Mouse (Mus musculus): Measurements from ENCODE around the gene Tmem25. TPM values are rescaled to one million over a fixed set of nuclear protein-coding genes. Genes with fewer than 3 reads are reported as not detected.

Gene Tmem25
- polyA plus RNA-seq, 1 experiment from 2014 or later: 3.8 TPM

GRCm38 (mm10) chr9:44807778-44808177, 8.7 kb upstream of the Tmem25 start:
- Histone ChIP-seq H3K9ac (no peak overlapping the region), H3K27me3 (no peaks in the 10 kb centered on the region), H3K36me3 (peaks cover 74% of the 10 kb centered on the region), H3K4me1 (no peaks in the 10 kb centered on the region), H3K9me3 (no peaks in the 10 kb centered on the region), H3K4me2 (replicated peaks) (no peak overlapping the region), H3K27ac (no peak overlapping the region), H3K4me3 (no peak overlapping the region)
- no peak for ATAC-seq (ENCODE audit: insufficient number of reproducible peaks, insufficient read depth, low FRiP score, low TSS enrichment)
- WGBS: 94% methylated on average over 10 of the region's 10 CpGs

- no peak for ATAC-seq (ENCODE audit: insufficient number of reproducible peaks, insufficient read depth, low FRiP score, low TSS enrichment)
- Histone ChIP-seq H3K4me1 (no peaks in the 10 kb centered on the region), H3K36me3 (peaks cover 68% of the 10 kb centered on the region), H3K4me3 (no peak overlapping the region), H3K27me3 (no peaks in the 10 kb centered on the region), H3K9me3 (no peaks in the 10 kb centered on the region), H3K9ac (no peak overlapping the region), H3K4me2 (replicated peaks) (no peak overlapping the region), H3K27ac (no peak overlapping the region)
- WGBS: 73% methylated on average over 5 of the region's 5 CpGs
Observed at GRCm38 (mm10) chr9:44807141-44807540, 8.0 kb upstream of the Tmem25 start.

GRCm38 (mm10) chr9:44805536-44805935, 6.4 kb upstream of the Tmem25 start:
- Histone ChIP-seq H3K27ac (no peak overlapping the region), H3K9ac (no peak overlapping the region), H3K4me3 (no peak overlapping the region), H3K36me3 (peaks cover 55% of the 10 kb centered on the region), H3K4me1 (no peaks in the 10 kb centered on the region), H3K9me3 (no peaks in the 10 kb centered on the region), H3K27me3 (no peaks in the 10 kb centered on the region), H3K4me2 (replicated peaks) (no peak overlapping the region)
- no peak for ATAC-seq (ENCODE audit: insufficient number of reproducible peaks, insufficient read depth, low FRiP score, low TSS enrichment)
- 89% methylated on average over 5 of the region's 5 CpGs for WGBS

DNA sequence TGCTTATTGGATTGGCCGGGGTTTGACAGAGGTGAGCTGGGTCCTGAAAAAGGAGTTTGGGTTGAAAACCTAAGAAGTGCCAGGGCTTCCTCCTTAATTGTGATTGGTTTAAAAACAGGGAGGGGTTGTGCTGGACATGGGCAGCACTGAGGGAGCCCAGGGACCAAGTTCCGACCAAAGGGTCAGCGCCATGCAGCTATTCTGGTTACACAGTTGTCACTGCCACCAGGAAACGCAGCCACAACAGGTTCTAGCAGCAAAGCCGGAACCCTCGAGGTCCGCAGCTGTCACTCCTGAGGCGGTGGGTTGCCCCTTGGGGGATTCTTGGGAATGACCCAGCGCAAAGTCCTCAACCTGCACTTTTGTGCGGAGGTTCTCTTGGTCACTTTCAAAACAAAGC, 5.6 kb upstream of the Tmem25 start:
- H3K9ac ChIP-seq: no peak overlapping the region
- no peak overlapping the region for H3K4me3 ChIP-seq
- ATAC-seq (ENCODE audit: insufficient number of reproducible peaks, insufficient read depth, low FRiP score, low TSS enrichment): no peak
- peaks cover 46% of the 10 kb centered on the region for H3K36me3 ChIP-seq
- no peak overlapping the region for H3K27ac ChIP-seq
- H3K4me2 ChIP-seq (replicated peaks): no peak overlapping the region
- H3K9me3 ChIP-seq: no peaks in the 10 kb centered on the region
- H3K4me1 ChIP-seq: peaks cover 7% of the 10 kb centered on the region
- 88% methylated on average over 10 of the region's 10 CpGs for WGBS
- H3K27me3 ChIP-seq: no peaks in the 10 kb centered on the region

DNA sequence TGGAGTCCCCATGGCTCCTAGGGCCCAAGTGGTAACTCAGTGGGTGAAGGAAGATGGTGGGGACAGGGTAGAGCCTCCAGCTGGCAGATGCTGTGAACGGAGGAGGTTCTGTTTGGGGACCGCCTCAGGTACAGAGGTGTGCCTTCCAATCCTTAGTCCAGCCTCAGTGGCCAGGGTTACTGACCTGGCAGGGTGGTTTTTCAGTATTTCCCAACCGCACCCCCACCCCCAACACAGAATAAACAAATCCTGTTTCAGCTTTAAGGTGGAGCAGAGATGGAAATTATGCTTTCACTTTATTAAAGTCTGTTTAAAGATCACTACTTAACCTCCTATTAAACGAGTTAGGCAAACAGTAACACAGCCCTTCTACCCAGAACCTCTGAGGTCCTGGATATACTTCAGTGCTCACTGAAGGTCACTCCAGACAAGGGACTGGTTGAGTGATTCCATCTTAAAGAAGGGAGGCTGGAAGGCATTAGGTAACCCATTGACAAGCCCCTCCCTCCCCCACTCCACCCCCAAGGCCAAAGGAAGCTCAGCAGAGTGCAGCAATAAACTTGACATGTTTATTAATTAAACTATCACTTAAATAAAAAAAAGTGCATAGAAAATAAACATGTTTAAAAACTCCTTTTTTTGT, 3.8 kb upstream of the Tmem25 start, which contains the start of gene Ttc36:
Gene Ttc36, minus strand, starts transcription at position 265 of the 643 bp plus-strand sequence.
- Histone ChIP-seq H3K36me3 (peaks cover 29% of the 10 kb centered on the region), H3K9ac (no peak within 1 kb of the TSS), H3K27ac (no peak within 1 kb of the TSS), H3K4me1 (peaks cover 13% of the 10 kb centered on the region), H3K27me3 (peaks cover 5% of the 10 kb centered on the region), H3K4me2 (replicated peaks) (no peak within 1 kb of the TSS), H3K4me3 (no peak within 1 kb of the TSS), H3K9me3 (no peaks in the 10 kb centered on the region)
- 66% methylated on average over 4 of the region's 4 CpGs for WGBS
- no peak for ATAC-seq (ENCODE audit: insufficient number of reproducible peaks, insufficient read depth, low FRiP score, low TSS enrichment)

GRCm38 (mm10) chr9:44801669-44802068, 2.6 kb upstream of the Tmem25 start:
- 76% methylated on average over 6 of the region's 6 CpGs for WGBS
- no peak overlapping the region for H3K27ac ChIP-seq
- peaks cover 13% of the 10 kb centered on the region for H3K4me1 ChIP-seq
- peaks cover 16% of the 10 kb centered on the region for H3K36me3 ChIP-seq
- peaks cover 12% of the 10 kb centered on the region for H3K27me3 ChIP-seq
- no peak for ATAC-seq (ENCODE audit: insufficient number of reproducible peaks, insufficient read depth, low FRiP score, low TSS enrichment)
- no peak overlapping the region for H3K4me2 ChIP-seq (replicated peaks)
- no peaks in the 10 kb centered on the region for H3K9me3 ChIP-seq
- H3K9ac ChIP-seq: no peak overlapping the region
- no peak overlapping the region for H3K4me3 ChIP-seq

DNA sequence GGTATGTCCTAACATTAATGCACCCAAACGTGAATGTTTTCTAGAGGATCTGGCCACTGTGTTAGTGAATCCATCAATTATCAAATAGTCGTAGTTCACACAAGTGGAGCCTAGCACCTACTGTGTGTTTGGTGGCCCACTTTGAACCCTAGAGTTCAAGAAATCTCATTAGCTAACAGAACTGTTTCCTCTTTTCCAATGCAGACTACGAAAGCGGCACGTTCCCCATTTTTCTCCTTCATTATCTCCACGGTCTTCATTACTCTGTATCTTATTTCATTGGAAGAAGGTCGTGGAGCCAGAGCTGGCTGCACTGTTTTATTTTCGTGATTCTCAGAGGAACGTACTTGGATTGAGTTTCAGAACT, 834 bp upstream of the Tmem25 start:
- Histone ChIP-seq H3K27ac (no peak overlapping the region), H3K4me3 (peak overlapping the region; percentile 52), H3K36me3 (peaks cover 4% of the 10 kb centered on the region), H3K9me3 (no peaks in the 10 kb centered on the region), H3K9ac (peak overlapping the region; percentile 52; the same call in 1 of the 2 replicates), H3K4me1 (peaks cover 13% of the 10 kb centered on the region), H3K27me3 (peaks cover 12% of the 10 kb centered on the region), H3K4me2 (replicated peaks) (peak overlapping the region; percentile 95)
- ATAC-seq (ENCODE audit: insufficient number of reproducible peaks, insufficient read depth, low FRiP score, low TSS enrichment): no peak
- 40% methylated on average over 9 of the region's 9 CpGs for WGBS

GRCm38 (mm10) chr9:44798298-44798697, 809 bp downstream of the Tmem25 start:
- H3K4me1 ChIP-seq: peaks cover 13% of the 10 kb centered on the region
- no peak overlapping the region for H3K9ac ChIP-seq
- no peak for ATAC-seq (ENCODE audit: insufficient number of reproducible peaks, insufficient read depth, low FRiP score, low TSS enrichment)
- peak overlapping the region; percentile 95; the same call in 1 of the 2 replicates for H3K4me2 ChIP-seq (replicated peaks)
- H3K9me3 ChIP-seq: no peaks in the 10 kb centered on the region
- whole genome bisulfite sequencing: 48% methylated on average over 7 of the region's 7 CpGs
- no peaks in the 10 kb centered on the region for H3K36me3 ChIP-seq
- H3K4me3 ChIP-seq: peak overlapping the region; percentile 0; the same call in 1 of the 2 replicates
- peaks cover 12% of the 10 kb centered on the region for H3K27me3 ChIP-seq
- no peak overlapping the region for H3K27ac ChIP-seq

- H3K4me1 ChIP-seq: no peaks in the 10 kb centered on the region
- no peak overlapping the region for H3K27ac ChIP-seq
- 65% methylated on average over 9 of the region's 9 CpGs for WGBS
- H3K9ac ChIP-seq: no peak overlapping the region
- no peaks in the 10 kb centered on the region for H3K9me3 ChIP-seq
- H3K4me3 ChIP-seq: no peak overlapping the region
- no peak for ATAC-seq (ENCODE audit: insufficient number of reproducible peaks, insufficient read depth, low FRiP score, low TSS enrichment)
- peaks cover 5% of the 10 kb centered on the region for H3K27me3 ChIP-seq
- H3K36me3 ChIP-seq: peaks cover 48% of the 10 kb centered on the region
- H3K4me2 ChIP-seq (replicated peaks): no peak overlapping the region
Observed at GRCm38 (mm10) chr9:44792842-44793241, 6.3 kb downstream of the Tmem25 start.

- H3K4me2 ChIP-seq (replicated peaks): peak overlapping the region; percentile 64
- WGBS: under 1% methylated on average over 41 of the region's 41 CpGs
- peak; percentile 96 for ATAC-seq (ENCODE audit: insufficient number of reproducible peaks, insufficient read depth, low FRiP score, low TSS enrichment)
Observed at GRCm38 (mm10) chr9:44772750-44773651, 26.1 kb downstream of the Tmem25 start.

DNA sequence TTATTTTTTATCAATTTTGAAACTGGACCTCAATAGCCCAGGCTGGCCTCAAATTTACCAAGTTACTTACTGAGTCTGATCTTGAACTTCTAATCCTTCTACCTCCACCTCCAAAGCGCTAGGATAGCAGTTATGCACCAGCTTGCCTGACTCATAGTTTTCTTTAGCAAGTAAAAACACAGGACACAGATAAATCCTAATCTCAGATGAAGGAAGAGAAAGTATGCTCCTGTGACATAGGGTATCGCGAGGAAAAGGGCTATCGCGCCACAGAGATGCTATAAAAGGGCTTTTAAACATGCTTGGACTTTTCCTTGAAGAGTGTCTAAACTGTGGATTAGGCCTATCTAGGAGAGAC, 26.7 kb downstream of the Tmem25 start:
- Histone ChIP-seq H3K9me3 (no peaks in the 10 kb centered on the region), H3K4me1 (0 out of 2 replicates have a peak, but pooled peaks cover 6% of the 10 kb centered on the region), H3K4me3 (peak overlapping the region; percentile 61), H3K27me3 (no peaks in the 10 kb centered on the region), H3K36me3 (peaks cover 13% of the 10 kb centered on the region), H3K4me2 (replicated peaks) (no peak overlapping the region), H3K9ac (no peak overlapping the region), H3K27ac (no peak overlapping the region)
- WGBS: 25% methylated on average over 5 of the region's 5 CpGs
- no peak for ATAC-seq (ENCODE audit: insufficient number of reproducible peaks, insufficient read depth, low FRiP score, low TSS enrichment)

More at GRCm38 (mm10) chr9:44772750-44773651, 26.1 kb downstream of the Tmem25 start:
- no peaks in the 10 kb centered on the region for H3K27me3 ChIP-seq
- peak overlapping the region; percentile 76 for H3K27ac ChIP-seq
- H3K4me1 ChIP-seq: 0 out of 2 replicates have a peak, but pooled peaks cover 6% of the 10 kb centered on the region
- H3K36me3 ChIP-seq: peaks cover 13% of the 10 kb centered on the region
- H3K9me3 ChIP-seq: no peaks in the 10 kb centered on the region
- peak overlapping the region; percentile 61 for H3K4me3 ChIP-seq
- peak overlapping the region; percentile 75 for H3K9ac ChIP-seq

DNA sequence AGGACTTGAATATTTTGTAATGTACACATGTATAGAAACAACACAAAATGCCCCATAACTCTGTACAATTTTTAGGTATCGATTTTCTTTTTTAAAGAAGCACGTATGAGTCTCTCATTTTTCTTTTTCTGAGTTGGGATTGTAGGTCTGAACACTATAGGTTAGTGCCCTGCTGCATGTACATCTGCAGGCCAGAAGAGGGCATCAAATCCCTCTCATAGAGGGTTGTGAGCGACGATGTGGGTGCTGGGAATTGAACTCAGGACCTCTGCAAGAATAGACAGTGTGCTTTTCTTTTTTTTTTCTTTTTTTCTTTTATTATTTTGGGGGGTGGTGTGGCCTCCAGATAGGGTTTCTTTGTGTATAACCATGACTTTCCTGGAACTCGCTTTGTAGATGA, 27.7 kb downstream of the Tmem25 start:
- Histone ChIP-seq H3K4me1 (peaks cover 7% of the 10 kb centered on the region; the same call in 1 of the 2 replicates), H3K27ac (no peak overlapping the region), H3K36me3 (peaks cover 13% of the 10 kb centered on the region), H3K9ac (no peak overlapping the region), H3K9me3 (no peaks in the 10 kb centered on the region), H3K4me3 (no peak overlapping the region), H3K4me2 (replicated peaks) (no peak overlapping the region), H3K27me3 (no peaks in the 10 kb centered on the region)
- 85% methylated on average over 5 of the region's 5 CpGs for WGBS
- ATAC-seq (ENCODE audit: insufficient number of reproducible peaks, insufficient read depth, low FRiP score, low TSS enrichment): no peak

Data from embryonic facial prominence, embryonic 12.5 days (tissue).